Mouse (Mus musculus) forebrain, embryonic 11.5 days (tissue): ENCODE measurements around the gene Iqschfp. TPM values are rescaled to one million over a fixed set of nuclear protein-coding genes. Genes with fewer than 3 reads are reported as not detected.

Experiments used
- ATAC-seq: fragments of 200-750 bp; cut with Nextera tagmentation; replicated peaks from 2 replicates; pipeline ENCODE4 v1.8.0; 2017; ENCODE audit warnings: moderate TSS enrichment; ENCODE audit not compliant: low FRiP score
- DNase-seq: peaks from one replicate; pipeline ENCODE4 v3.0.0-alpha.2; 2017; ENCODE audit warnings: low spot score
- H3K27ac ChIP-seq: fragments of 300-500 bp; sonication (generic); 2 replicates; pipeline ENCODE4 v1.5.1; 2014; ENCODE audit warnings: low read depth, low read length
- H3K27me3 ChIP-seq: fragments of 300-500 bp; sonication (generic); 2 replicates; pipeline ENCODE4 v1.6.1; 2014; ENCODE audit warnings: mild to moderate bottlenecking, low read length, mixed read lengths; ENCODE audit not compliant: control insufficient read depth, insufficient read depth
- H3K36me3 ChIP-seq: fragments of 300-500 bp; sonication (generic); 2 replicates; pipeline ENCODE4 v1.6.1; 2014; ENCODE audit warnings: mild to moderate bottlenecking, low read length, moderate library complexity, mixed read lengths; ENCODE audit not compliant: control insufficient read depth, insufficient read depth
- H3K4me1 ChIP-seq: fragments of 300-500 bp; sonication (generic); replicated peaks from 2 replicates; pipeline ENCODE4 v1.6.1; 2014; ENCODE audit warnings: low read length, mixed read lengths; ENCODE audit not compliant: control insufficient read depth, insufficient read depth
- H3K4me2 ChIP-seq: fragments of 300-500 bp; sonication (generic); 2 replicates; pipeline ENCODE4 v1.6.1; 2014; ENCODE audit warnings: low read depth, mild to moderate bottlenecking, low read length, moderate library complexity, mixed read lengths; ENCODE audit not compliant: severe bottlenecking
- H3K4me3 ChIP-seq: fragments of 300-500 bp; sonication (generic); 2 replicates; pipeline ENCODE4 v1.5.1; 2014; ENCODE audit warnings: low read depth, low read length
- H3K9ac ChIP-seq: fragments of 300-500 bp; sonication (generic); 2 replicates; pipeline ENCODE4 v1.6.1; 2014; ENCODE audit warnings: low read length
- H3K9me3 ChIP-seq: fragments of 300-500 bp; sonication (generic); 2 replicates; pipeline ENCODE4 v1.6.1; 2016; ENCODE audit warnings: low read length, mixed read lengths; ENCODE audit not compliant: control insufficient read depth
- WGBS: fragments of 180-500 bp; shearing (Covaris S2); extraction: QIAGEN DNeasy Blood & Tissue Kit; methylation state at CpG from one replicate; pipeline ENCODE4 v1.1.7; 2014; 5-methylcytosine and 5-hydroxymethylcytosine counted together
- polyA plus RNA-seq: library from polyadenylated mRNA; unstranded; fragments of >200 nt; fragmentation: Nextera tagmentation; extraction: Ambion mirVana; gene quantifications from 2 replicates; pipeline ENCODE4 v1.2.1, GENCODE M21; 2014

The Iqschfp gene
- polyA plus RNA-seq, 1 experiment from 2014 or later: 1.3 TPM

DNA sequence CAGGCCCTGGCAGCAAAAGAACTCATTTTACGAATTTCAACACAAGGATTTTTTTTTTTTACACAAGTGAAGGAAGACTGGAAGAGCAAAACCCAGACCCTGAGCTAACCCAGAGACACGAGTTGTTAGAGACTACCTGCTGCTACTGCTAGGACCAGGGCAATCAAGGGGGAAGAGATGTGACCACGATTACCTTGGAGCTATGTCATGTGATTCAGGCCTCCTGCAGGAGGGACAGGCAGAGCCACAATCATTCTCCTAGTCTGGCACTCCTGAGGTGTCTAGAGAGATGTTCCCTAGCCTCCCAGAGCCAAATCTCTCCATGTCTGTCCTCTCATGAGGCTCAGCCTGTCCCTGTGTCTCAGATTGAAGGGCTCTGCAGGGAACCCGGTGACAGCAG is 634.4 kb downstream of the Iqschfp start:
- ATAC-seq (no peak), DNase-seq (no peak)
- no peak overlapping the region for H3K9ac ChIP-seq
- no peaks in the 10 kb centered on the region for H3K36me3 ChIP-seq
- H3K4me3 ChIP-seq: no peak overlapping the region
- WGBS: 69% methylated on average over 4 of the region's 4 CpGs
- no peak overlapping the region for H3K4me2 ChIP-seq
- H3K9me3 ChIP-seq: no peaks in the 10 kb centered on the region
- H3K27ac ChIP-seq: no peak overlapping the region
- no peaks in the 10 kb centered on the region for H3K27me3 ChIP-seq
- no peaks in the 10 kb centered on the region for H3K4me1 ChIP-seq

GRCm38 (mm10) chr3:68527182-68527581 is 635.1 kb downstream of the Iqschfp start:
- H3K9ac ChIP-seq: no peak overlapping the region
- H3K9me3 ChIP-seq: no peaks in the 10 kb centered on the region
- ATAC-seq: no peak
- peak; percentile 3 for DNase-seq
- H3K27me3 ChIP-seq: no peaks in the 10 kb centered on the region
- no peak overlapping the region for H3K27ac ChIP-seq
- H3K4me1 ChIP-seq: no peaks in the 10 kb centered on the region
- no peak overlapping the region for H3K4me2 ChIP-seq
- no peak overlapping the region for H3K4me3 ChIP-seq
- WGBS: 78% methylated on average over 4 of the region's 4 CpGs
- H3K36me3 ChIP-seq: no peaks in the 10 kb centered on the region

- no peak overlapping the region for H3K4me3 ChIP-seq
- 83% methylated on average over 4 of the region's 4 CpGs for WGBS
- DNase-seq (no peak), ATAC-seq (no peak)
- H3K9ac ChIP-seq: no peak overlapping the region
- H3K4me1 ChIP-seq: no peaks in the 10 kb centered on the region
- no peak overlapping the region for H3K27ac ChIP-seq
- no peaks in the 10 kb centered on the region for H3K9me3 ChIP-seq
- H3K27me3 ChIP-seq: no peaks in the 10 kb centered on the region
- H3K36me3 ChIP-seq: no peaks in the 10 kb centered on the region
- no peak overlapping the region for H3K4me2 ChIP-seq
Observed at GRCm38 (mm10) chr3:68531908-68532307, 639.9 kb downstream of the Iqschfp start.

DNA sequence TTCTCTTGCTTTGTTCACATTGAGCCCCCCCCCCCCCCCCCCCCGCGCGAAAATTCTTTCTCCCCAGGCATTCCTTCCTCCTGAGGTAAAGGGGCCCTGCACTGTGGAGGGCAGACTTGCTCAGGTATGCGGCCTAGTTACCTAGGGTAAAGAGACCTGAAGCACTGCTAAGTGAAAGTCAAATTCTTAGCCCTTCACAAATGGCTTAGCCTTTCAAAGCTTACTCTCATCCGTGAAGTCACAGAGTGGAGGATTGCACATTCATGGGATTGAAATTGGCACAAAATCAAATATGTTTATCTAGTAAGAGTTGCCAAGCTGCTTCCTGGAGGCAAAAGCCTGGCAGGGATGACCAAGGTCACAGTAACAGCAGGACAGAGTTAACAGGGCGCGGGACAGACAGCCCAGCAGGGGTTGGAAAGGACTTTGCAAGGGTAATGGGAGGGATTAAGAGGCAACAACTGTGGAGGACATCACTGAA is 642.6 kb downstream of the Iqschfp start:
- Histone ChIP-seq H3K4me2 (no peak overlapping the region), H3K9ac (no peak overlapping the region), H3K36me3 (no peaks in the 10 kb centered on the region), H3K4me3 (no peak overlapping the region), H3K9me3 (no peaks in the 10 kb centered on the region), H3K27me3 (no peaks in the 10 kb centered on the region), H3K4me1 (no peaks in the 10 kb centered on the region), H3K27ac (no peak overlapping the region)
- ATAC-seq: no peak
- WGBS: 15% methylated on average over 4 of the region's 7 CpGs
- no peak for DNase-seq

- 83% methylated on average over 7 of the region's 7 CpGs for WGBS
- ATAC-seq (no peak), DNase-seq (no peak)
Observed at GRCm38 (mm10) chr3:68535160-68535728, 643.2 kb downstream of the Iqschfp start.

GRCm38 (mm10) chr3:68536071-68536470 is 644.0 kb downstream of the Iqschfp start:
- 26% methylated on average over 3 of the region's 3 CpGs for WGBS
- H3K27ac ChIP-seq: no peak overlapping the region

More at GRCm38 (mm10) chr3:68535160-68535728, 643.2 kb downstream of the Iqschfp start:
- Histone ChIP-seq H3K36me3 (no peaks in the 10 kb centered on the region), H3K4me2 (no peak overlapping the region), H3K27me3 (no peaks in the 10 kb centered on the region), H3K27ac (no peak overlapping the region), H3K4me3 (no peak overlapping the region), H3K4me1 (no peaks in the 10 kb centered on the region), H3K9me3 (no peaks in the 10 kb centered on the region), H3K9ac (no peak overlapping the region)

GRCm38 (mm10) chr3:68541688-68542087 is 649.7 kb downstream of the Iqschfp start:
- no peak overlapping the region for H3K4me2 ChIP-seq
- no peak overlapping the region for H3K27ac ChIP-seq
- peaks cover 7% of the 10 kb centered on the region; the same call in 1 of the 2 replicates for H3K4me1 ChIP-seq
- no peaks in the 10 kb centered on the region for H3K27me3 ChIP-seq
- no peak overlapping the region for H3K9ac ChIP-seq
- H3K4me3 ChIP-seq: no peak overlapping the region
- DNase-seq (no peak), ATAC-seq (no peak)
- H3K36me3 ChIP-seq: no peaks in the 10 kb centered on the region
- 86% methylated on average over 8 of the region's 8 CpGs for WGBS
- no peaks in the 10 kb centered on the region for H3K9me3 ChIP-seq

More at GRCm38 (mm10) chr3:68536071-68536470, 644.0 kb downstream of the Iqschfp start:
- no peak for DNase-seq
- no peaks in the 10 kb centered on the region for H3K27me3 ChIP-seq
- H3K4me1 ChIP-seq: no peaks in the 10 kb centered on the region
- no peak for ATAC-seq
- H3K4me3 ChIP-seq: no peak overlapping the region
- H3K9me3 ChIP-seq: no peaks in the 10 kb centered on the region
- H3K9ac ChIP-seq: no peak overlapping the region
- no peak overlapping the region for H3K4me2 ChIP-seq
- H3K36me3 ChIP-seq: no peaks in the 10 kb centered on the region

DNA sequence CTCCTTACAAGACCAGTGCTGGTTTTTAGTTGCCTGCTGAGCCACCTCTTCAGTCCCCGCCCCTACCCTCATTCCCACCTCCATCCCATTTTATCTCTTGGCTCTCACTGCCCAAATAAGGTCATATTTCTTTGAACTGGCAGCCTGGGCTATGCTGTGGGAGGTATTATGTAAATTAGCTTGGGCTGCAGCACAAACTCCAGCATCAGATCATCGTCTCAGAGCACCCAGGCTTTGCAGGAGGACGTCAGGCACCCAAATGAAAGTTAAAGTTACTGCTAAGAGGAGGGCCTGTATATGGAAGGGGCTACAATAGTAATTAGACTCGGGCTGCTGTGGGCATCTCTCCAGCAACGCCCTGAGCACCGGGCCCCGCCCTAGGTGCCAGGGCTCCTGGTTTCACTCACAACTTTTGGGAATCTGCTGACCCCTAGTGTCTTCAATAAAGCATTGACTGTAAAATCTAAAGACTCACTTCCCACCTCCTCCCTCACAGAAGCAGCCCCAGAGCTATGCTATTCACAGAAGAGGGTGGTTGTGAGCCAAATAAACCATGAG is 651.0 kb downstream of the Iqschfp start:
- H3K4me1 ChIP-seq: peaks cover 7% of the 10 kb centered on the region; the same call in 1 of the 2 replicates
- DNase-seq (peak; percentile 66), ATAC-seq (peak; percentile 77)
- H3K4me2 ChIP-seq: peak overlapping the region; percentile 44; the same call in 1 of the 2 replicates
- no peaks in the 10 kb centered on the region for H3K9me3 ChIP-seq
- 4% methylated on average over 7 of the region's 7 CpGs for WGBS
- no peaks in the 10 kb centered on the region for H3K36me3 ChIP-seq
- no peaks in the 10 kb centered on the region for H3K27me3 ChIP-seq
- no peak overlapping the region for H3K9ac ChIP-seq
- H3K4me3 ChIP-seq: peak overlapping the region; percentile 16; the same call in 1 of the 2 replicates
- no peak overlapping the region for H3K27ac ChIP-seq

DNA sequence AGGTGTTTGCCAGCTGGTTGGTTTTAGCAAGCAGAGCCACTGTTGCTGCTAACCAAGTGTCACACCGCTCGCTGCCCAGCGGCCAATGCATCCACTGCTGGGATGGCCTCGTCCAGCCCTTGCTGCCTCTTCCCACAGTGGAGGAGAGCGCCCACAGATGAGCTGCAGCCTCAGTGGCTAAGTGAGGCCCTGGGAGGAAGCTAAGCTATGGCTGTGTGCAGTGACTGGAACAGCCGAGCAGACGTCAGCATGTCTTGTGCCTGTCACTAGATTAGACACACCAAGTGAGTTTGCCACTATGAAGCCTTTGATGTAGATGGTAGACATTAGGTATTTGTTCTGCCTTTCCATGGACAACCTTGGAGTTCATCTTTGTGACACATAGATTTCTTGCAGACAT is 652.8 kb downstream of the Iqschfp start:
- 65% methylated on average over 7 of the region's 7 CpGs for WGBS
- DNase-seq: no peak
- no peaks in the 10 kb centered on the region for H3K9me3 ChIP-seq
- H3K27me3 ChIP-seq: no peaks in the 10 kb centered on the region
- no peaks in the 10 kb centered on the region for H3K36me3 ChIP-seq
- no peak overlapping the region for H3K9ac ChIP-seq
- H3K4me3 ChIP-seq: no peak overlapping the region
- peaks cover 7% of the 10 kb centered on the region; the same call in 1 of the 2 replicates for H3K4me1 ChIP-seq
- no peak for ATAC-seq
- no peak overlapping the region for H3K27ac ChIP-seq
- H3K4me2 ChIP-seq: no peak overlapping the region
